Mouse (Mus musculus): Measurements from ENCODE around the gene Cpsf3. TPM values are rescaled to one million over a fixed set of nuclear protein-coding genes. Genes with fewer than 3 reads are reported as not detected.

The Cpsf3 gene
- total RNA-seq, 2 experiments from 2014 or later, result 105 to 154 TPM

GRCm38 (mm10) chr12:21326325-21326724 is 41.1 kb downstream of the Cpsf3 start:
- ATAC-seq (replicated peaks; ENCODE audit: low FRiP score, low TSS enrichment, poor library complexity, severe bottlenecking), result no peak

- no peak for ATAC-seq (replicated peaks; ENCODE audit: low FRiP score, low TSS enrichment, poor library complexity, severe bottlenecking)
Observed at GRCm38 (mm10) chr12:21329661-21330400, 44.6 kb downstream of the Cpsf3 start.

GRCm38 (mm10) chr12:21330961-21331576 is 45.9 kb downstream of the Cpsf3 start:
- ATAC-seq (replicated peaks; ENCODE audit: low FRiP score, low TSS enrichment, poor library complexity, severe bottlenecking), result no peak

GRCm38 (mm10) chr12:21331711-21332110 is 46.5 kb downstream of the Cpsf3 start:
- no peak for ATAC-seq (replicated peaks; ENCODE audit: low FRiP score, low TSS enrichment, poor library complexity, severe bottlenecking)

GRCm38 (mm10) chr12:21333021-21333420 is 47.8 kb downstream of the Cpsf3 start:
- ATAC-seq (replicated peaks; ENCODE audit: low FRiP score, low TSS enrichment, poor library complexity, severe bottlenecking), result no peak

- no peak for ATAC-seq (replicated peaks; ENCODE audit: low FRiP score, low TSS enrichment, poor library complexity, severe bottlenecking)
Observed at GRCm38 (mm10) chr12:21333766-21334165, 48.6 kb downstream of the Cpsf3 start.

- 0 out of 2 replicates have a peak, but pooled peaks have one; percentile 12 for ATAC-seq (replicated peaks; ENCODE audit: low FRiP score, low TSS enrichment, poor library complexity, severe bottlenecking)
Observed at GRCm38 (mm10) chr12:21335869-21336268, 50.7 kb downstream of the Cpsf3 start.

GRCm38 (mm10) chr12:21337171-21337570 is 52.0 kb downstream of the Cpsf3 start:
- no peak for ATAC-seq (replicated peaks; ENCODE audit: low FRiP score, low TSS enrichment, poor library complexity, severe bottlenecking)

GRCm38 (mm10) chr12:21340674-21341073 is 55.5 kb downstream of the Cpsf3 start:
- ATAC-seq (replicated peaks; ENCODE audit: low FRiP score, low TSS enrichment, poor library complexity, severe bottlenecking), result no peak

GRCm38 (mm10) chr12:21346972-21347371 is 61.8 kb downstream of the Cpsf3 start:
- ATAC-seq (replicated peaks; ENCODE audit: low FRiP score, low TSS enrichment, poor library complexity, severe bottlenecking), result no peak

- no peak for ATAC-seq (replicated peaks; ENCODE audit: low FRiP score, low TSS enrichment, poor library complexity, severe bottlenecking)
Observed at GRCm38 (mm10) chr12:21350113-21350876, 65.1 kb downstream of the Cpsf3 start.

- no peak for ATAC-seq (replicated peaks; ENCODE audit: low FRiP score, low TSS enrichment, poor library complexity, severe bottlenecking)
Observed at GRCm38 (mm10) chr12:21353681-21354080, 68.5 kb downstream of the Cpsf3 start.

GRCm38 (mm10) chr12:21362686-21363085 is 77.5 kb downstream of the Cpsf3 start:
- ATAC-seq (replicated peaks; ENCODE audit: low FRiP score, low TSS enrichment, poor library complexity, severe bottlenecking), result no peak

GRCm38 (mm10) chr12:21363195-21363594 is 78.0 kb downstream of the Cpsf3 start:
- no peak for ATAC-seq (replicated peaks; ENCODE audit: low FRiP score, low TSS enrichment, poor library complexity, severe bottlenecking)

Other genes starting within 250 kb of the Cpsf3 start
- 30.4 and 38.6 TPM in 2 replicates for gene Itgb1bp1, start 893 bp downstream of the Cpsf3 start, total RNA-seq (2014; fragmentation: Nextera tagmentation)
- gene Itgb1bp1, start 893 bp downstream of the Cpsf3 start, total RNA-seq (2017), result 17.6 and 20.4 TPM in 2 replicates
- gene Iah1, start 31.0 kb downstream of the Cpsf3 start, total RNA-seq (2014; fragmentation: Nextera tagmentation), result 38.0 and 40.6 TPM in 2 replicates
- gene Iah1, start 31.0 kb downstream of the Cpsf3 start, total RNA-seq (2017), result 20.5 and 40.9 TPM in 2 replicates
- 41.1 and 43.1 TPM in 2 replicates for gene Adam17, start 88.2 kb downstream of the Cpsf3 start, total RNA-seq (2014; fragmentation: Nextera tagmentation)
- gene Adam17, start 88.2 kb downstream of the Cpsf3 start, total RNA-seq (2017), result 47.5 and 52.2 TPM in 2 replicates
- gene Ywhaq, start 132.2 kb downstream of the Cpsf3 start, total RNA-seq (2014; fragmentation: Nextera tagmentation), result 167 and 196 TPM in 2 replicates
- gene Ywhaq, start 132.2 kb downstream of the Cpsf3 start, total RNA-seq (2017), result 182 and 215 TPM in 2 replicates

Measured in megakaryocyte-erythroid progenitor cell, adult 5-6 weeks (primary cell).